Mouse (Mus musculus): Measurements from ENCODE around the gene Phc2.

GRCm38 (mm10) chr4:128707384-128707783 lies 52.9 kb downstream of the Phc2 start:
- TF ChIP-seq CTCF (IDR thresholded peaks at IDR 0.05; ENCODE audit: extremely low read depth, insufficient read length, insufficient replicate concordance, low read depth, low read length) (no peak), POLR2A (IDR thresholded peaks at IDR 0.05; ENCODE audit: low read depth, low read length) (no peak)

All from small intestine, adult 2 months (tissue).